Mouse (Mus musculus) G1E-ER4 (cell line): ENCODE results near the gene Myom1. TPM values are rescaled to one million over a fixed set of nuclear protein-coding genes. Genes with fewer than 3 reads are reported as not detected.

Experiments used
- GATA1 ChIP-seq: IDR thresholded peaks from one replicate; pipeline ENCODE4 v1.8.0; 2012; ENCODE audit warnings: low read length, inconsistent platforms
- polyA plus RNA-seq: library from polyadenylated mRNA; stranded (reverse); fragments of >175 nt; gene quantifications from 2 replicates; pipeline ENCODE4 v1.2.3, GENCODE M21; 2012

The Myom1 gene
- polyA plus RNA-seq, 1 experiment = 0.22 TPM

DNA sequence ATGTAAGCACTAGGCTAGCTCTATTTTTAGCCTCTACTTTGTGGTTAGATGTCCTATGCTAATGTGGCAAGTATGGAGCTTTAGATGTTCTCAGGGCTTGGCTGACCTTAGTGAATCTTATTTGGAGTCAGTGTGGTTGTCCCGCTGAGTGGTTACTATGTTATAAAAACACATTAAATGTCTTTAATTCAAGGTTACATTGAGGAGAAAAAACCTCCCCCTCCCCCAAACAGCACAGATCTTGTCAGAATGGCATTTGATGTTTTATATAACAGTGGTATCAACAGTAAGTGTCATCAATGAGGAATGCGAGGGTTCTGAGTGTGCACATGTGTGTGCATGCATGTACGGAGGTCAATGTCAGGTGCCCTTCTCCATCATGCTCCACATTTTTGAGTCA lies 24.8 kb downstream of the Myom1 start:
- no peak for TF ChIP-seq GATA1

DNA sequence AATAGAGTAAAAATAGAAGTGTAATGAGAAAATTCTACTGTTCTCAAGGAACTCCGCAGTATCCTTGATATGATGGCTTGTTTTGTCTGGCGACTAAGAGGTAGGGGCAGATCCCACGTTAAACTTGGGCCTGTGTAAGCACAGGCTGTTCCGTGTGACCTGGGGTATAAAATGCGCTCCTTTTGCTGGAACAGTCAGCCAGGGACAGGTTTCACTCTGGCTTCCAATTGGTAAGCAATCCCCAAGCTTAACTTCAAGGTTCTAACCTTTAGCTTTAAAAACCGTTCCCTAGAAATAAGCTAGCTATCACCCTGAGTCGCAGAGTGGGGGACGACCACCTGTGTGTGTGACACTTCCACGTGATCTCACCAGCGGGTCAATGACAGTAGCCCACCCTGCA lies 30.3 kb downstream of the Myom1 start:
- no peak for TF ChIP-seq GATA1

- no peak for TF ChIP-seq GATA1
These were observed 32.0 kb downstream of the Myom1 start for GRCm38 (mm10) chr17:71034472-71034871.

DNA sequence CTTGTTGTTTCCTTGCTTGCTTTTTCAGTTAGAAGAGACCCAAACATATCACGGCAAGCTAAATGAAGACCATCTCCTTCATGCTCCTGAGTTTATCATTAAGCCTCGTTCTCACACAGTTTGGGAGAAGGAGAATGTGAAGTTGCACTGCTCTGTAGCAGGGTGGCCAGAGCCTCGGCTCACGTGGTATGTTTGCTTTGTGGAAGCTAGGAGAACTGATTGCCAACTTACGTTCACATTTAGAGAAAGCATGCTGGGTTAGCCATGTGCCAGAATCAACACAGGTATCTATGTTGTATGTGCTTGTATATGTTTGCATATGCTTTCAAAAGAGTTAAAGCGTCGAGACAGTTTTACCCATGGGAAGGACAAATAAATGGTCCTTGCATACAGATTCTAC lies 34.8 kb downstream of the Myom1 start:
- TF ChIP-seq GATA1 = no peak

GRCm38 (mm10) chr17:71038812-71039211 lies 36.4 kb downstream of the Myom1 start:
- no peak for TF ChIP-seq GATA1

- TF ChIP-seq GATA1 = no peak
These were observed 37.6 kb downstream of the Myom1 start for GRCm38 (mm10) chr17:71039851-71040581.

DNA sequence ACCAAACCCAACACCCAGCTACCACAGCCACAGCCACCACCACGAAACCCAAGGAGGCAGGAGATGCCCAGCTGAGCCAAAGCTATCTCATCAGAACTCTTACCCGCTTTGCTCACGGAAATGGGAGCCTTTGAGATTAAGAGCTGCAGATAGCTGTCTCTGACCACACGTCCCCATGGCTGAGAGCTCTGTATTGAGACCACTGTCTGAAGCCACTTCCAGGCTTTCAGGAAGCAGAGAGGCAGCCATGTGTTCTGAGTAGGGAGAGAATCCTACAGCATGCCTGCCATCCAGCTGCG lies 38.1 kb downstream of the Myom1 start:
- TF ChIP-seq GATA1 = no peak

DNA sequence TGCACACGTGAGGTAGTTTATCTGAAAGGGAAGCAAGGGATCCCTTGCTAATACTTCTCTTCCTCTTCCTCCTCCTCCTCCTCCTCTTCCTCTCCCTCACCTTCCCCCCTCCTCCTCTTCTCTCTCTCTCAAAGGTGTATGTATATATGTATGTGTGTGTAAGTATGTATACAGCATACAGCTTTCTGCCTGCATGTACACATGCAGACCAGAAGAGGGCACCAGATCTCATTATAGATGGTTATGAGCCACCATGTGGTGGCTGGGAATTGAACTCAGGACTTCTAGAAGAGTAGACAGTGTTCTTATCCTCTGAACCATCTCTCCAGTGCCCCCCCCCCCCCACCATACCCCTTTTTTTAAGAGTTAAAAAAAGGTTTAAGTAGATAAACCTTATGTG lies 40.2 kb downstream of the Myom1 start:
- no peak for TF ChIP-seq GATA1

DNA sequence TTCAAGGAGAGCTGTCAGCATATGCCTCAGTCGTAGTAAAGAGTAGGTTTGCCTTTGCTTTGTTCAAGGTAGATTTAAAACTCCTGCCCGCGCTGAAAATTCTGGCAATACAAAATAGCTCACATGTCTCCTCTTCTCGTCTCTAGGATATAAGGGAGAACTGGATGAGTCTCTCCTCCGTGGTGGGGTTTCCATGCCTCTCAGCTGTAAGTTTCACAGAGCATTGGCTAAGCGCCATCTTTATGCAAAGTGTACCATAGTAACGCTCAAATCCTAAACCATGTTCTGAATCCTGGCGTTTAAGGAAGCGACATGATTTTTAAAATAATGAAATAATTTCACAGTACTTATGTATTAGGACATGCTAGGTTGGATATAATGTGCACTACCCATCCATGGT lies 43.2 kb downstream of the Myom1 start:
- no peak for TF ChIP-seq GATA1

- TF ChIP-seq GATA1 = no peak
These were observed 44.4 kb downstream of the Myom1 start for GRCm38 (mm10) chr17:71046856-71047255.

DNA sequence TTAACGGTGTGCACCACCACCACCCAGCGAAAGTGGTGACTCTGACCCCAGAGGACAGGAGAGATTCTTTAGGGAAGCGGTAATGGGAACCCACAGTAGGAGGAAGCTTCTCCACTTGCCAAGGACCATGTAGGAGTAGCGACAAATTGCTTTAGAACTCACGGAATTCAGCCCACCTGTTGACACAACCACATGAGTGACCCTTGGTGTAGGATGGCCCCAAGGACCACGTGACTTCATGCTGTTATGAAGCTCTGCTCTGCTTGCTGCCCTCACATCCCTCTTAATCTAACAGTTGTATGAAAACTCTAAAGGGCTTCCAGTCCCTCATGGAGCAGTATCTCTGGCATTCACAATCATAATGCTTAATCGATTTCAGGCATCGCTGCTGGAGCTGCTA lies 46.9 kb downstream of the Myom1 start:
- no peak for TF ChIP-seq GATA1

- TF ChIP-seq GATA1 = no peak
These were observed 50.8 kb downstream of the Myom1 start for GRCm38 (mm10) chr17:71053134-71053708.

- no peak for TF ChIP-seq GATA1
These were observed 52.9 kb downstream of the Myom1 start for GRCm38 (mm10) chr17:71055203-71055894.

DNA sequence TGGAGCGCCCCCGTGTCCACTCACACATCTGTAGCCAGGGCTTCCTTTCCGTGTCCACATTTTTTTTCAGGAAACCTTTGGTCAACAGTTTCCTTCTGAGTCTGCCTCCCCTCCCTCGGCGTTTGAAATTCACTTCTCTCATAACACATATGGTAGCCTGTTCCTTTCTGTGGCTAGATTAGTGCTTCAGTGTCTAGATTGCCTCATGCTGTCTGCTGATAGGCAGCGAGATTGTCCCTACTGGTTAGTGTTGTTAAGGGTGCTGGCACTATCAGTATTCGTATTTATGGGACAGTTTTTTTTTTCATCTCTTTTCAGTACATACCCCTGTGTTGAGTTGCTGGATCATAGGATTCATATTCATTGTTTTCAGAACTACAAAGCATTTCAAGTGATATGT lies 54.0 kb downstream of the Myom1 start:
- peak; percentile 17 for TF ChIP-seq GATA1

DNA sequence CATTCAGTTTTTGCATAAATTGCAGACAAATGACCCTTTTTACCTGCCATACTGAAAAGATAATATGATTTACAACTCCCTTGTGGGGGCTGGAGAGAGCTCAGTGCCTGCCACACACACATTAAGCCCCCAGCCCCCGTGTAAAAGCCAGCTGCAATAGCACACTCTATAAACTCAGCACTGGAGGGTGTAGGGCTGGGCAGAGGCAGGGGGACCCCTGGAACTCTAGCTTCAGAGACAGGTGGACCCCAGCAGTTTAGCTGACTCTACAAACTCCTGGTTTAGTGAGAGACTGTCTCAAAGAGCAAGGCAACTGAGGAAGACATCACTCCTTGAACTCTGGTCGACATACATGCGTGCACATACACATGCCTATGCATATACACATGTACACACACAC lies 55.3 kb downstream of the Myom1 start:
- TF ChIP-seq GATA1 = no peak

DNA sequence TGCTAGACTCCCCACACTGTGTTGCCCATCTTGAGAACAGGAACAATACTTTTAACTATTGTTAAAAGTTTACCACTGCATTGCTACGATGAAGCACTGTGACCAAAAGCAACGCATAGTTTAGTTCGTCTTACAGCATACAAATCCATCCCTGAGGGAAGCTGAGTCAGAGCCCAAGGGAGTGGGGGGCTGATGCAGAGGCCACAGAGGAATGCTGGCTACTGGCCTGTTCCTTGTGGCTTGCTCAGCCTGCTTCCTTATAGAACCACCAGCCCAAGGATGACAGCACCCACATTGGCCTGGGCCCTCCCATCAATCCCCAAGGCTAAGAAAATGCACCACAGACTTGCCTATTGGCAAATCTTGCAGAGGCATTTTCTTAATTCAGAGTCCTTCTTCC lies 56.8 kb downstream of the Myom1 start:
- no peak for TF ChIP-seq GATA1

- TF ChIP-seq GATA1 = no peak
These were observed 59.7 kb downstream of the Myom1 start for GRCm38 (mm10) chr17:71062049-71062560.
